Mouse (Mus musculus) layer of hippocampus, postnatal 36 days (tissue): Measurements from ENCODE around the gene Sult4a1. TPM values are rescaled to one million over a fixed set of nuclear protein-coding genes. Genes with fewer than 3 reads are reported as not detected.

ENCODE experiments used
- total RNA-seq, 2 experiments: library from RNA; stranded (reverse); gene quantifications; 2 replicates each; pipeline ENCODE4 v1.2.3; 2021

Gene Sult4a1
- total RNA-seq, 2 experiments from 2014 or later, result 317 to 352 TPM

Other genes starting within 250 kb of the Sult4a1 start
- gene Efcab6, start 40.4 kb downstream of the Sult4a1 start, total RNA-seq, result 1 to 10 TPM; 4.6 to 7.3 TPM
- not detected for gene Pnpla5, start 17.4 kb upstream of the Sult4a1 start, total RNA-seq
- 1 to 10 TPM; 7.2 to 7.6 TPM for gene Pnpla3, start 62.1 kb upstream of the Sult4a1 start, total RNA-seq
- gene Samm50, start 86.5 kb upstream of the Sult4a1 start, total RNA-seq, result 10 to 100 TPM; 93.0 to 93.1 TPM
- gene Parvb, start 126.3 kb upstream of the Sult4a1 start, total RNA-seq, result 10 to 100 TPM; 32.4 to 37.7 TPM
- 10 to 100 TPM; 15.8 to 24.3 TPM for gene Parvg, start 218.3 kb upstream of the Sult4a1 start, total RNA-seq